Mouse (Mus musculus): ENCODE measurements at regions not wholly inside any gene's neighbourhood (a gene's known extent, or its start where the extent isn't known, plus 50 kb on each side); places are given as distances from the start of the nearest gene placed in this dataset.
A peak's percentile ranks its signal among the peaks of the same experiment; 100 is the strongest.

DNA sequence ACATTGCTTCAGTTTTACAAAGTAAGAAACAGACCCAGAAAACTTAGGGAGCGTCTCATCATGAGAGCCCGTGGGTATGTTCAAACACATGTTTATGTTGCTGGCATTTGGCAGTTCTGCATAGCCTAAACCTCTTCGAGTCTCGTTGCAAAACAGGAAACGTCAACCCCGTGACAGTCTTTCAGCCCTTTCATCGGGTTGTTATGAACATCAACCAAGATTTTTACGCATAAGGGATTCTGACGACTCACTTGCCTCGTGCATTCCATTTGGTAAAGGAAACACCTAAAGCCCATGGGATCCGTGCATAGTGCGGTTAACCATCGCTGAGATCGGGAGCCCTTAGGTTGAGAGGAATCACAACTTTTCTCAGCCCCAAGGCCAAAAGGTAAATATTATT lies 115.7 kb downstream of the Gpam start:
- DNase-seq = no peak

- DNase-seq = no peak
These were observed 118.4 kb downstream of the Gpam start for GRCm38 (mm10) chr19:55008463-55009146.

DNA sequence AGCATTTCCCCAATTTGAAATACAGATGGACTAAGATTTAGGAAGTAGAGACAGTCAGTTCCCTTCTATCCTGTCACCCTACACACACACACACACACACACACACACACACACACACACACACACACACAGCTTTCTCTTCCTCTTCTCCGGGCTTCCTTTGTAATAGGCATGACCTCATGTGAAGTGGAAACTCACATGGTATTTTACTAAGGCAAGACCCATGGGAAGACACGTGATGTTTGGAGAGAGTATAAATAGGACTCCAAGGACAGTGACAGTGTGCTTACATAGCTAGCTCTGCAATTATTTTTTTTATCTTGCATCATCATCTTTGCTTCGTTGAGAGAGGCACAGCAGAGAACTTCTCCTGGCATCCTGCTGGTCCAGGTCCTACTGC lies 137.1 kb downstream of the Gpam start:
- DNase-seq = no peak

DNA sequence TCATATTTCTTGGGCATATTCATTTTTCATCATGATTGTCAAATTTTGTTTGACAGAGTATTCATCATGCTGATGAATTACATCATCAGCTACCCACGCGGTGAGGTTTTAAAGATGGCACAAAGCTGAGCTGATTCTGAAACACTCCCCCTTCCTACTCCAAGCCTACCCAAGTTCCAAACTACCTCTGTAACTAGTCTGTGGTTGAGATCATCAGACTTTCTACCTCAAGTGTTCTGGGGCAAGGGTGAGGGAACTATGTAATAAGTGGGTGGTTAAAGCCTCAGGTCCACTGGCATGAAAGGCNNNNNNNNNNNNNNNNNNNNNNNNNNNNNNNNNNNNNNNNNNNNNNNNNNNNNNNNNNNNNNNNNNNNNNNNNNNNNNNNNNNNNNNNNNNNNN lies 142.5 kb downstream of the Gpam start:
- DNase-seq = no peak

DNA sequence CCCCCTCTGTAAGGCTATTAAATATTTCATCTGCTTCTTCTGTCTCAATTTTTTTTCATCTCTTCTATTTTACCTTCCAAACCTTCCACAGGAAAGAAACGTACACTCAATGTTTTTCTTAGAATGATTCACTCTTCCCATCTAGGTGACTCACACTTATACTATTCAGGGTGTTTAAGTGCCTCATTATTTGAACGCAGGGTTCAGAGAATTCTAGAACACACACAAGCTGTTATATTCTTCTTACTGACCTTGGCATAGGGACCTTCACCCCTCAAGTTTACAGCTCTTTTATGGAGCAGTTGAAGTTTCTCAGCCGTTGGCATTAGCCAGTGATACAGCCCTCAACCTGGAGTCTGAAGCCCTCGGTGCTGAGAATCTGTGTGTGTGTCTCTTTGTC lies 144.2 kb downstream of the Gpam start:
- no peak for DNase-seq

GRCm38 (mm10) chr19:54971440-54972211 lies 155.4 kb downstream of the Gpam start:
- DNase-seq = no peak

DNA sequence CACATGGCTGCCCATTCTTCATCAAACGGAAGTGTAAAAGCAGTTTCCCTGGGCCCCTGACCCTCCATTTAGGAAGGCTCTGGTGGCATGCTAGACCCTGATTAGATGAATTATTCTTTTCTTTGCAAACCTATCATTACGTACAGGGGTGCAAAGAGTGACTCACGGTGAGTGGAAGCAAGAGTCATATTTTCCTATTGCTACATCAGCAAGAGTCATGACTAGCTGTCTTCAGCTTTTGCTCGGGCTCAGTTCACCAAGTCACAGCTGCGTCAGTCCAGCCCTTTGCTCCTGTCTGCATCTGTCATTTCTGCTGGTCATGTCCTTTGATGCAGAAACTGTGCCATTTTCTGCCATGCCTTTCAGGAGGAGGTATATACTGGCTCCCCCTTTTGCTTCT lies 168.7 kb downstream of the Gpam start:
- no peak for DNase-seq

- DNase-seq = no peak
These were observed 171.9 kb downstream of the Gpam start for GRCm38 (mm10) chr19:54955096-54955495.

DNA sequence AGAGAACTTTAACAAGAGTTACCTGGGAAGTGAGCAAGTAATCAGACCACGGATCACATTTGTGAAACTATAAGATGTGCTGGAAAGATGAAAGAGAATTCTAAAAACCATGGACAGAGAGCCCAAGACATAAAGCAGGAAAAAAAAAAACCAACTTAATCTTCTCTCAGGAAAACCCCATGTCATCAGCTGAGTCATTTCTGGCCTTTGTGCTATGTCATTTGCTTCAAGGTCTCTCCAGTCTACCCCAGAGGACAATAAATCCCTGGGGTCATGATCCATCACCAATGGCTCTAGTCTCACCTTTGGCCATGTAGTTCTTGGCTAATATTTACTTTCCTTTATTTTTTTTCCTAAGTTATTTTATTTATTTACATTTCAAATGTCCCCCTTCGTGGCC lies 174.5 kb downstream of the Gpam start:
- no peak for DNase-seq

GRCm38 (mm10) chr19:54948359-54949127 lies 178.5 kb downstream of the Gpam start:
- no peak for DNase-seq

DNA sequence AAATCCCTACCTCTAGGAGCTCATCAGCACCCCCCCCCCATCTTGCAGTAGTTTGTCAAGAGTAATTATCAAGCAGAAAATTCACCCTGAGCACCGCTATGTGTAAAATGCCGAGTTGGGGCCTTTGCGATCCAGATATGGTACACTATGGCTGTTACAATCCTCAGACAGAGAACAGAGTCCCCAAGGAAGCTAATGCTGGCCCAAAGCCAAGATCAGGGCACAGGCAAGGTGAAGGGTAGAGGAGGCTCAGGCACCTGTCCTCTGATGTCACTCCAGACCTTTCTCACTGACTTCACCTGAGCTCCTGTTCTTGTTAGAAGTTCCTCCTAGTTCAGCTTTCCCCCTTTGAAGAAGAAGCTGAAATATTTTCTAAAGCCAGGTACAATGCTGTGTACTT lies 179.5 kb downstream of the Gpam start:
- no peak for DNase-seq

DNA sequence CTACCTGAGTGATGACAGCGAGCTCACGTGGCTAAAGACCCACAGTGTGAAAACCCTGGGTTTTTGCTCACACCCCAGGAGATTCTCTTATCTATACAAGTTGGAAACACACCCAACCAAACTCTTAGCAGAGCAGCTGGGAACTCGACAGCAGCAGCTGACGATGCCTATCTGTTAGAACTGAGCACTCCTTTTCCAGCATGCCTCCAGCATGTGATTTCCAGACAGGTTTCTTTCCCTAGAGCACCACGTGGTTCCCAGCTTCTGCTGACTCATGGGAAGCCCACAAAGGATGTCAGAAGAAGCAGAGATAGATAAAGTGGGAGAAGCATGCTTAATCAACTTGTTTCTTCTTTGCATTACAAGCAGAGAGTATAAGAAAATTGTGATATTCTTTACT lies 194.5 kb downstream of the Gpam start:
- no peak for DNase-seq

DNA sequence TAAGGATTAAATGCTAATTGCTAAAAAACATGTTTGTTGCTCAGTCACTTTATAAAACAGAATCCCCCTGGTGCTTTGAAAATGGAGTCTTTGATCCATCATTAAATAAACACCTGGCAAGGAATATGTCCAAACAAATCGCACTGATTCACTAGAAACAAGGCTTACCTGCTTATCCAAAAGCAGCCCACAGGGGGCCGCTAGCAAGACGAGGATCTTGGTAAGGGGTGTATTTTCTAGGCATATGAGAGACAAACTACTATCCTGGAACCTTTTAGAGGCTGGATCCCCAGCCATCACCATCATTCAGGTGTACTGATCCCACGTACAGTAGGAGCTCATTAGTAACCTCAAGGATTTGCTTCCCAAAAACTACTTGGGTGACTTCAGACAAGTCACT lies 201.2 kb downstream of the Gpam start:
- no peak for DNase-seq

DNA sequence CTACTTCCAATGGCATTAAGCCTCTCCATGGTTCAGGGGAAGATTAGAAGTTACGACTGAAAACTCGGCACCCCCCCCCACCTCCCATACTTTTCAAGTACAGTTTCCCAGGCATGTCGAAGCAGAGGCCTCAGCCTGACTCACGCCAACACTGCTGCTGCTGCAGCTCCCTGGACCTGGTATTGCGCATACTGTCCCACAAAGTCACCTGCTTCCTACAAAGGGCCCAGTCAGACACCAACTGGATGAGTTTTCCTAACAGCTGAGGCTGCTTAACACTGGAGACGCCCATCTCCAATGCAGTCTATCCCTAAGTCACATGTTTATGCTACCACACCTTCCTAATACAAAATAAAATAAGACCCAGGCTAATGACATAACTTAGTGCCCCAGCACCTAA lies 207.4 kb downstream of the Gpam start:
- DNase-seq = no peak

- no peak for DNase-seq
These were observed 233.4 kb downstream of the Gpam start for GRCm38 (mm10) chr19:54893622-54894021.

DNA sequence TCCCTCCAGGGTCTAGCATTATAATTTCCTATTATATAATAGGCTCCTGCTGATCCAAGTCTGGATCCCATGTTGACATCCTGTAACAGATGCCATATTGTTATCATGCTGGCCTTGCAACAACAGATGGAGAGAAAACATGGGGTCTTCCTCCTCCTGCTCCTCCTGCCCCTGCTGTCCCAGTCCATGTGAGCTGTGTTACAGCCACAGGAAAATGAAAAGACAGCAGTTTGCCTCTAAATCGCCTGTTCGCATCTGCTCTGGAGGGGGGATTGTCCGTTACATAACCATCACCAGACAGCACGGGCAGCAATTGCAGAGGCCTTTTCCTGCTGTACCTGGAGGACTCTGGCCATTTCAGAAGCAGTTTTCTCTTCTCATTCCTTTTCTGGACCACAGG lies 260.0 kb downstream of the Gpam start:
- DNase-seq = no peak

- no peak for DNase-seq
These were observed 271.8 kb downstream of the Gpam start for GRCm38 (mm10) chr19:54855190-54855589.

- no peak for DNase-seq
These were observed 288.8 kb downstream of the Gpam start for GRCm38 (mm10) chr19:54838231-54838630.

DNA sequence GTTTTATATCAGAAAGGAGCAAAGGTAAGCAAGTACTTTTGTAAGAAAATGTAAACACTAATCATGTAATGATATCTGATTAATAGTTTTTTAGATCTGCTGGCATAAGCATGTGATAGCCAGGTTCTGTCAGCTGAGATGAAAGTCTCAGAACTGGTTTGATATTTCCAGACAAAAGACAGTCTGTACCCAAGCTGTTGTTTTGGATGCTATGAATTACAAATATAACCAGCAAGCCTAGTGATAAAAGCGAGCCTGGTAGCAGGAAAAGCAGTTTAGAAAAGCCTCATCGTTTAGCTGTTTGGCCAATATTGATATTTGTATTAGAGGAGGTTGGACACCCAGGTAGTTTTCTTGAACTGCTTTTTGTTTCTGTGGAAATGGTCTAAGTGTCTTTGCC lies 290.6 kb downstream of the Gpam start:
- DNase-seq = no peak

- DNase-seq = peak; percentile 21
These were observed 304.9 kb downstream of the Gpam start for GRCm38 (mm10) chr19:54822161-54822560.

DNA sequence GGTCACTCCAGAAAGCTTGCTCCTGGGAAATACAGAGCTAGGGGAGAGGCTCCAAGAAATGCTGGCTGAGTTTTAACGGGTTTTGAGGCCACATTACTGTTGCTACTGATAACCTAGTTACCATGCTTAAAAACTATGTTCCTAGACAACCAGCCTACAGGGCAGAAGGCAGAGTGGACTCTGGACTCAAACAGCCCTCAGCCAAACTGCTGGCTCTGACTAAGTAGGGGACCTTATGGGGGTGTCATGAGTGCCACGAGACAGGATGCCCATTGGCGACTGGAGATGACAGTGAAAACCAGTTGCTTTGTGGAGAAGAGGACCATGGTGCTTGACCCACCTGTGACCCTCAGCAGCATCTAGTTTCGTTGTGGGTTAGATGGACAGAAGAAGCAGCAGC lies 306.5 kb downstream of the Gpam start:
- no peak for DNase-seq

DNA sequence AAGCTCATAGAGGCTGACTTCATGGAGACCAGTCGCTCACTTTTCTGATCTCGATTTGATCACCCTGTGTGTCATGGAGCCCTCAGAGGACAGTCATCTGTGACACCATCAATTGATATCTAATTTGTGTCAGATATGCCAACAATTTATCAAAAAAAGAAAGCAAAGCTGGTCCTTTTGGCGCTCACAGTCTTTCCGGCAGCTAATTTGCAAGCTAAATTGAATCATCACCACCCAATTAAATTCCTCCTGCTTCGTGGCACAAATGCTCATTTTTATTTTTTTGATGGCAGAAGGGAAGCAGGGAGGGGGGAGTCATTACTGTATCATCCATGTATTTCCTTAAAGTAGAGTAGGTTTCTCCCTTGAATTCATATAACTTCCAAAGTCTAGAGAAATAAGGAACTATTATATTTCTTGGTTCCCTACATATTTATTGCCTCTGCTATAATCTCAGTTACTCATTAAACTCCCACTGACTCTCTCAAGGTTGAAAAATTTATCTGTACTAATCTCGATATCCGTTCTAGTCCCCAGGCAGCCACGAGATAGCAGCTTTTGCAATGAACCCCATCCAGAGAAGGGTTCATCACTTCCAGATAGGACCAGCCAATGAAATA lies 325.8 kb downstream of the Gpam start:
- no peak for DNase-seq

DNA sequence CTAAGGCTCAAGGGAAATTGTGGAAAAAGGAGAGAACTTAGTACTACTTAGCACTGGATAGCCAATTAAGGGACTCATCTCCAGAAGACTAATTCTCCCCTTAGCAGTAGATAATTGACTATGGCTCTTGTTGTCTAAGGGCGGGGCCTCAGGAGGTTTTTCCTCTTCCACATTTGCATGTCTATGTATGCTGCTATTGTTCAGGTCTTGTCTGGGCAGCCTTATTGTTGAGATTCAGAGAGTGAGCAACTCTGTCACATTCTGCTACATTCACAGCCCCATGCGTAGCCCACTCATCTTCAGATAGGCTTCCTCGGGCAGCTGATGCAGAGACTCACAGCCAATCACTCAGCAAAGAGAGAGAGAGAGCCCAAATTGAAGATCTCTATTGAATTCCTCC lies 339.9 kb downstream of the Gpam start:
- no peak for DNase-seq

DNA sequence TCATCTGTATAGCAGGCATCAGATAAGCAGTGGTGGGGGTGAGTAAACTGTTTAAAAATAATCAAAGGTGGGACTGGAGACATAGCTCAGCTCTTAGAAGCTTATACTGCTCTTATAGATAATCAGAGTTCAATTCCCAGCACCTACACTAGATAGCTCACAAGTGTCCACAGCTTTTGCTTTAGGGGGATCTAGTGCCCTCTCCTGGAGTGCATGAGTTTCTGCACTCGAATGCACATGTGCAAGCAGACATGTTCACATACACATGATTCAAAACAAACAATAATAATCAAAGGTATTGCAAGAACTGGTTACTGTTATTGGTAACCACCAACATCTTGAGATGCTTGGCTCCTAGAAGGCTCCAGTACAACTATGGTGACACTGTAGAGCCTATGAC lies 343.3 kb downstream of the Gpam start:
- DNase-seq = no peak

Measured in lung, postnatal 14 days (tissue).